Mouse (Mus musculus): ENCODE data around the gene Trp53tg5. TPM values are rescaled to one million over a fixed set of nuclear protein-coding genes. Genes with fewer than 3 reads are reported as not detected.

Gene Trp53tg5
- polyA plus RNA-seq, 1 experiment from 2014 or later: not detected

DNA sequence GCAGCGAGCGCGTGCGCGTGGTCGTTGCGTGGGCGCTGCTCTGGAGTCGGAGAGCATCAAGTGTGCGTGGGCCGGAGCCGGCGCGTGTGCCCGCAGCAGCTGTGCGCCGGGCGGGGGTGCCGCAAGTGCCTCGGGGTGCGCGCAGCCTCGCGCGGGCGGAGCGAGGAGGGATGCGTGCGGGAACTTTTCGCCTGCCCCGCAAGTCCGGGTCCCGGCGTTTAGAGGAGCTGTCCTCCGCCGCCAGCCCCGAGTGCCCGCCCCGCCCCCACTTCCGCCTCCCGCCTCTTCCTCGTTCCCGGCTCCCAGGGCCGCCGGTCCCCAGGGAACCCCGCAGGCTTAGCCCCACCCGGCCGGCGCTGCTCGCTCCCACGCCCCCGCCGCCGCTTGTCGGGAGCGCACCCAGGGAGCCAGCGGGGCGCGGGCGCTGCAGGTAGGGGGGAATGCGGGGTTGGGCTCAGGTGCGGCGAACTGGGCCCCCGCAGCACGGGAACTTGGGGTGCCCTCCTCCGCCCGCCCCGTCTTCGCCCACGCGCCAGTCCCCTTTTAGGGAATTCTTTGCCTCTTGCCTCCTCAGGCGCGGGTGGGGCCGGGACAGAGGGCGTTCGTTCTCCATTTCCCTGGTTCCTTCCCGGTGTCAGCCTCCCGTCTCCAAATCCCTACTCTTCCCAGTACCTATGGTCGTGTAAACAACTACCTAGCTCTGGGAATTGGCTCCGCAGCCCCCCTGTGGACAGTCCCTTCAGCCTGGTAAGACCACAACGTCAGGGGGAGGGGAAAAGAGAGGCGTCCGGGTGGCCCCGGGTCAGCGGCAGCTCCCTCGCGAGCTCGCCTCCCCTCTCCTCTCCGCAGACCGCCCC is 13.0 kb upstream of the Trp53tg5 start:
- DNase-seq (ENCODE audit: low spot score): peak; percentile 43
- H3K4me1 ChIP-seq: peaks cover 19% of the 10 kb centered on the region
- peaks cover 8% of the 10 kb centered on the region for H3K36me3 ChIP-seq
- H3K27me3 ChIP-seq (ENCODE audit: low read depth, poor library complexity, severe bottlenecking): peaks cover 63% of the 10 kb centered on the region
- H3K9me3 ChIP-seq (replicated peaks): no peaks in the 10 kb centered on the region
- WGBS: 1% methylated on average over 87 of the region's 90 CpGs
- H3K27ac ChIP-seq (replicated peaks): peak overlapping the region; percentile 76
- H3K4me3 ChIP-seq: peak overlapping the region; percentile 75

DNA sequence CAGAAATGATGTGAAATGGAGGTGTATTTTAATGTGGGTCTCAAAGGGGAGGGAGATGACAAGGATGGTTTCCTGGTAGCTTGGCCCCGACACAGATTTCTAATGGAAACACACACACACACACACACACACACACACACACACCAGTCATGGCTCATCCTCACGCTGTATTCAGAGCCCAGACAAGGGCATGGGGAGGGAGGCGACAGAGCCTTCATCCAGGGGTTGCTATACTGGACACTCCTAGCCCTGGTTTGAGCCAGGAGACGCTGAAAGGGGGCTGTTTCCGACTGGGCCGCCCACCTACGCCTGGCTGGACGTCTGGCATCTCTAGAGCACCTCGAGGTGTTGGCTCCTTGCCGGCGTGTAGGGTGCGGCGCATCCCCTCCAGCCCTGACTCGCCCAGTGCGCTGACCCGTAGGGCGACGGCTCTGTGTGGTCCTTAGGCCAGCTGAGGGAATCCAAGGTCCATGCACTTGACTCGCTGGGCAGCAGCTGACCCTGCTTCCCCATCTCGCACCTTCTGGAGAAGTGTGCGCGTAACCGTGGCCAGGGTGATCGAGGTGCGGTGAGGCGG is 12.2 kb upstream of the Trp53tg5 start, which contains the start of gene Dbndd2:
Gene Dbndd2, plus strand, starts transcription at position 426 of the 577 bp plus-strand sequence.
- Histone ChIP-seq H3K9me3 (replicated peaks) (no peaks in the 10 kb centered on the region), H3K4me3 (peak within 1 kb of the TSS; percentile 75), H3K27ac (replicated peaks) (peak within 1 kb of the TSS; percentile 76), H3K4me1 (peaks cover 19% of the 10 kb centered on the region), H3K27me3 (ENCODE audit: low read depth, poor library complexity, severe bottlenecking) (peaks cover 63% of the 10 kb centered on the region), H3K36me3 (peaks cover 8% of the 10 kb centered on the region)
- DNase-seq (ENCODE audit: low spot score): peak; percentile 47
- WGBS: 2% methylated on average over 26 of the region's 26 CpGs

DNA sequence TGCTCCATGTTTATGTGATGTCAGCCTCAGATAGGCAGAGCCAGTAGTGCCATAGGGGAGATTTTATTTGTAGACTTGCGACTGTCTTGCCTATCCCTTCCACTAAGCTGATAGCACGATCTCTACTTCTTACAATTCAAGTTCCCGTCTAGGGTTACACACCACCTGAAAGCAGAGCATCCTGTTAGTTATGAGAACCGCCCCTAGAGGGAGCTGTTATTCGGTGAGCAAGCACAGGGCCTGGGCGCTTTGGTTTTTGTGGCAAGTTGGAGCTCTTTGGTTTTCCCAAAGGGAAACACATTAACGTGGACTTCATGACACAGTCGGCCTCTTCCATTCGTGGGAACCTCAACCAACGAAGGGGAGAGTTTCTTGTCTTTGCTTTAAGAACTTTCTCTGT is 3.3 kb downstream of the Trp53tg5 start:
- H3K4me1 ChIP-seq: no peaks in the 10 kb centered on the region
- H3K27ac ChIP-seq (replicated peaks): no peak overlapping the region
- no peaks in the 10 kb centered on the region for H3K9me3 ChIP-seq (replicated peaks)
- peaks cover 35% of the 10 kb centered on the region for H3K36me3 ChIP-seq
- DNase-seq (ENCODE audit: low spot score): peak; percentile 44
- 32% methylated on average over 10 of the region's 10 CpGs for WGBS
- H3K27me3 ChIP-seq (ENCODE audit: low read depth, poor library complexity, severe bottlenecking): no peaks in the 10 kb centered on the region
- H3K4me3 ChIP-seq: no peak overlapping the region

DNA sequence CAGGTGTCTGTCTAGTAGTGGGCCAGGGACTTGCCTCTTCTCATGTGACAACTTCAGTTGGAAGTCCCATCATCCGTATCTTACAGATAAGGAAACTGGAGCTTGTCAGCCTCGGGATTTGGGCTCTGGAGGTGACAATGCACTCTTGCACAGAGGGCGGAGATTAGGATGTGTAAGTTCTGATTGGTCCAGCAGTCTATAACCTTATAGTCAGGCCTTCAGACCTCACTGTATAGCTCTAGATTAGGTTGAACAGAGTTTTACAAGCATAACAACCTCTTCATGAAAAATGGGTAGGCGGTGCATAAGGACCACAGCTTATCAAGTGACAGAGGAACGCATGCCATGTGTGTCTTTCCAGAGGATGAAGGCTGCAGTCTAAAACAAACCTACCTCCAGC is 6.7 kb downstream of the Trp53tg5 start:
- no peak overlapping the region for H3K27ac ChIP-seq (replicated peaks)
- H3K27me3 ChIP-seq (ENCODE audit: low read depth, poor library complexity, severe bottlenecking): no peaks in the 10 kb centered on the region
- no peak overlapping the region for H3K4me3 ChIP-seq
- peaks cover 9% of the 10 kb centered on the region for H3K4me1 ChIP-seq
- H3K36me3 ChIP-seq: peaks cover 41% of the 10 kb centered on the region
- H3K9me3 ChIP-seq (replicated peaks): no peaks in the 10 kb centered on the region
- WGBS: 84% methylated on average over 5 of the region's 5 CpGs
- DNase-seq (ENCODE audit: low spot score): no peak

DNA sequence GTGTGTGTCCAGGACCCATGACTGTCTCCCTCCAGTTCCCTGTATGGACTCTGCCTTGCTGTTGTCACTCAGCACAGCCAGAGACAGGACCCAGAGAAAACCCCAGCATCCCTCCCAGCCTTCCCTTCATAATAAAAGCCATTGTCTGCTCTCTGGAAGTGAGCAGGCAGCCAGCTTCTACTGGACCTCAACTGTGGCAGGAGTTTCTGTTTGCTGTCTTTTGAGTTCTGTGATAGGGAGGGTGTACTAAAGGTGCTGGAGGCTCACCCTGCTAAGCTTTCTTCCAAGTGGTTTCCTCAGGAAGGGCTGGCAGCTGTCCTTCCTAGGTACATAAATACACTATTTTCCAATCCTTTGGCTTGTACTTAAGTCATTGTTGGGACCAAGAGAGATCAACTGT is 8.4 kb downstream of the Trp53tg5 start:
- DNase-seq (ENCODE audit: low spot score): no peak
- no peak overlapping the region for H3K27ac ChIP-seq (replicated peaks)
- peaks cover 16% of the 10 kb centered on the region for H3K4me1 ChIP-seq
- H3K36me3 ChIP-seq: peaks cover 41% of the 10 kb centered on the region
- H3K27me3 ChIP-seq (ENCODE audit: low read depth, poor library complexity, severe bottlenecking): no peaks in the 10 kb centered on the region
- H3K4me3 ChIP-seq: no peak overlapping the region
- no peaks in the 10 kb centered on the region for H3K9me3 ChIP-seq (replicated peaks)

DNA sequence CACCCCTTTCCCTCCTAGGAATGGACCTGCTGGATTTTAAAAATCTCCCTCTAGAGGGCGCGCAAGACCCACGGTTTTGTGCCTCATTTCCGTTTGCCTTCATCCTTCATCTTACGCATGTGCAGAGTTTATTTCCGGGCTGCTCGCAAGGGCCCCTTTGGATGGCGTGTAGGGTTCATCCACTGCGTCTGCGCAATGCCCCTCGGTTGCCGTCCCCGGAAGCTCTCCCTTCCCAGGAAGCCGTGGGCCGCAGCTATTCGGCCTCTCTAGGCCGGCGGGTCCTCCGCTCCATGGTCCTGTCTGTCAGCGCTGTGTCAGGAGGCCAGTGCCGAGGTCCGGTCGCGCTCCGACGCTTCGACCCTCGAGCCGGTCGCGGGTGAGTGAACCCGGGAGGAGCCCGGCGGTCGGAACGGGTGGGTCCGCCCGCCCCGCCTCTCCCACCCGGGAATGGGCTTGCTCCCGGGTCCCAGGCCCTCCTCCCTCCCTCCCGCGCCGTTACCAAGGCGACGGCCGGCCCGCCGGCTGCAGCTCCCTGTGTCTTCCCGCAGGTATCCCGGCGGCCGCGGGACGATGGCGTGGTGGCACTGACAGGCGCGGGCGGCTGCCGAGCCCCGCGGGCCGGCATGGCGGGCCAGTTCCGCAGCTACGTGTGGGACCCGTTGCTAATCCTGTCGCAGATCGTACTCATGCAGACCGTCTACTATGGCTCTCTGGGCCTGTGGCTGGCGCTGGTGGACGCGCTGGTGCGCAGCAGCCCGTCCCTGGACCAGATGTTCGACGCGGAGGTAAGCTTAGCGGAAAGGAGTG is 12.6 kb downstream of the Trp53tg5 start, which contains the start of gene Gm20458:
Gene Gm20458, plus strand, starts transcription at position 223 of the 807 bp plus-strand sequence.
- under 1% methylated on average over 79 of the region's 79 CpGs for WGBS
- peaks cover 35% of the 10 kb centered on the region for H3K4me1 ChIP-seq
- peak; percentile 97 for DNase-seq (ENCODE audit: low spot score)
- peak within 1 kb of the TSS; percentile 91 for H3K27ac ChIP-seq (replicated peaks)
- peaks cover 30% of the 10 kb centered on the region for H3K36me3 ChIP-seq
- no peaks in the 10 kb centered on the region for H3K27me3 ChIP-seq (ENCODE audit: low read depth, poor library complexity, severe bottlenecking)
- peak within 1 kb of the TSS; percentile 89 for H3K4me3 ChIP-seq
- no peaks in the 10 kb centered on the region for H3K9me3 ChIP-seq (replicated peaks)

DNA sequence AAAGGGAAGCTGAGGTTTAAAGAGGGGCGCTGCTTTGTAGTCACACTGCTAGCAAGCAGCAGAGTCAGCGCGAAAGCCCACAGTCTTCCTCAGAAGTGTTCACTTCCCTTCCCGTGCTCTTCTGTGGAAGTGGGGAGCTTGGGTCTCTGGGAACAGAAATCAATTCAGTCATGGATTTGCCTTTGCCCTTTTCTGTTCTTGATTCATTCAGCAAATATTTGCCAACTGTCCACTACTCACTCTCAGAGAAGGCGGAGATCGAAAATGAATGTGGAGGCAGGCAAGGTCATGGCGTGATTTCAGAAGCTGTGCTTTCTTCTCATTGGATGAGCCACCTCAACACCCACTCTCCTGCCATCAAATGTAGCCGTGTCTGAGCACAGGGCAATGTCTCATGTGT is 15.0 kb downstream of the Trp53tg5 start:
- Histone ChIP-seq H3K4me1 (peaks cover 38% of the 10 kb centered on the region), H3K9me3 (replicated peaks) (no peaks in the 10 kb centered on the region), H3K27ac (replicated peaks) (no peak overlapping the region), H3K4me3 (no peak overlapping the region), H3K36me3 (peaks cover 6% of the 10 kb centered on the region), H3K27me3 (ENCODE audit: low read depth, poor library complexity, severe bottlenecking) (no peaks in the 10 kb centered on the region)
- no peak for DNase-seq (ENCODE audit: low spot score)
- 91% methylated on average over 8 of the region's 8 CpGs for WGBS

DNA sequence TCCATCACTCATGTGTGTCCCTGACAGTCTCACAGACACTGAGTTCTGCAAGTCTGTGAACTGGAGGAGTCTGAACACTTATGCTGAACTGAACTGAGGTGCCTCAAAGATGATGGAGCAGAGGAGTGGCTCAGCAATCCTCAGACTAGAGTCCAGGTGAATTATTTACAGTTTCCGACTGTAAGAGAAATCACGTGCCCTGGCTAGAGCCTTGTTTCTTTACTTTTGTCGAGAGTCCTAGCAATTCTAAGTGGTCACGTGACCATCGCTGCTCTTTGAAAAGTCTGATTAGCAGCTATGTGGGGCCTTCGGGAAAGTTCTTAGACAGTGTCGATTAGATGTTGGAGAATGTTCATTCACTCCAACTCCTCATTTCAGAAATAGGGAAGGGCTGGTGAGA is 15.6 kb downstream of the Trp53tg5 start:
- peak overlapping the region; percentile 79 for H3K27ac ChIP-seq (replicated peaks)
- 77% methylated on average over 7 of the region's 7 CpGs for WGBS

DNA sequence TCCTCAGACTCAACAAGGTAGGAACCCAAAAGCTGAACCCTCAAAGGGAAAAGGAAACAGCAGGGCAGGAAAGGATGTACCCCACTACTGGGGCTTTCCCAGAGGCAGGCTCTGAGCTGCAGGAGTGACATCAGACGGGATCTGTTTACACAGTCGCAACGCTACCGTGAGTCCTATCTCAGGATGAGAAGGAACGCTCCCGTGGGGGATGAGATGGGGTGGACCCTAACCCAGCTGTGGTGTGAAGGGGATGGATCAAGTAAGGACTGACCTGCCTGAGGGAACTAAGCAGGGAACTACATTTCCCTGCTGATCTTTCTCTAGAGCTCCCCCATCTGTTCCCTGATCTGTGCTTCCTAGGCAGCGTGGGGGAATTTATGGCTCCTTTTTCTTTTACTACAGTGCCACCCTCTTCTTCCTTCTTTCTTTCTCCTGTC is 16.6 kb downstream of the Trp53tg5 start, which contains the start of gene Sys1:
Gene Sys1, plus strand, starts transcription at position 101 of the 437 bp plus-strand sequence.
- Histone ChIP-seq H3K4me1 (peaks cover 30% of the 10 kb centered on the region), H3K36me3 (no peaks in the 10 kb centered on the region), H3K4me3 (peak within 1 kb of the TSS; percentile 28), H3K9me3 (replicated peaks) (no peaks in the 10 kb centered on the region), H3K27ac (replicated peaks) (peak within 1 kb of the TSS; percentile 79), H3K27me3 (ENCODE audit: low read depth, poor library complexity, severe bottlenecking) (peaks cover 1% of the 10 kb centered on the region)
- DNase-seq (ENCODE audit: low spot score): no peak
- 2% methylated on average over 7 of the region's 7 CpGs for WGBS

More for the DNA sequence above, 15.6 kb downstream of the Trp53tg5 start:
- Histone ChIP-seq H3K27me3 (ENCODE audit: low read depth, poor library complexity, severe bottlenecking) (no peaks in the 10 kb centered on the region; the same call in 1 of the 2 replicates), H3K4me3 (no peak overlapping the region), H3K9me3 (replicated peaks) (no peaks in the 10 kb centered on the region), H3K4me1 (peaks cover 38% of the 10 kb centered on the region), H3K36me3 (peaks cover under 1% of the 10 kb centered on the region; the same call in 1 of the 2 replicates)
- no peak for DNase-seq (ENCODE audit: low spot score)

DNA sequence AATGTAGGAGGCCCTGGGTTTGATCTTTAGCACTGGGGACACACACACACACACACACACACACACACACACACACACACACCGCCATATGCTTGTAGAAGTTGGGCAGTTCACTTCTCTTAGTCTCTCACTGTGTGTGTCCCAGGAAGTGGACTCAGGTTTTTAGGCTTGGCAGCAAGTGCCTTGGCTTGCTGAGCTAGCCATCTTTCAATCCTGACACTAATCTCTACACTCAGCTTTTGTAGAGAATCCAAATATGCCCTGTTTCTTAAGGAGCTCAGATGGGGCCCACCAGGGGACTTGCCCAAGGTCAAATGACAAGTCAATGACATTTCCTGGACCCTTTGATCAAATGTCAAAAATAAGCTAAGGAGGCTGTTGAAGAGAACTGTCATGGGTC is 17.1 kb downstream of the Trp53tg5 start:
- Histone ChIP-seq H3K4me1 (peaks cover 26% of the 10 kb centered on the region), H3K9me3 (replicated peaks) (no peaks in the 10 kb centered on the region), H3K27ac (replicated peaks) (peak overlapping the region; percentile 79), H3K4me3 (no peak overlapping the region), H3K36me3 (no peaks in the 10 kb centered on the region), H3K27me3 (ENCODE audit: low read depth, poor library complexity, severe bottlenecking) (peaks cover 4% of the 10 kb centered on the region)
- DNase-seq (ENCODE audit: low spot score): no peak
- WGBS: 94% methylated on average over 1 of the region's 1 CpGs

DNA sequence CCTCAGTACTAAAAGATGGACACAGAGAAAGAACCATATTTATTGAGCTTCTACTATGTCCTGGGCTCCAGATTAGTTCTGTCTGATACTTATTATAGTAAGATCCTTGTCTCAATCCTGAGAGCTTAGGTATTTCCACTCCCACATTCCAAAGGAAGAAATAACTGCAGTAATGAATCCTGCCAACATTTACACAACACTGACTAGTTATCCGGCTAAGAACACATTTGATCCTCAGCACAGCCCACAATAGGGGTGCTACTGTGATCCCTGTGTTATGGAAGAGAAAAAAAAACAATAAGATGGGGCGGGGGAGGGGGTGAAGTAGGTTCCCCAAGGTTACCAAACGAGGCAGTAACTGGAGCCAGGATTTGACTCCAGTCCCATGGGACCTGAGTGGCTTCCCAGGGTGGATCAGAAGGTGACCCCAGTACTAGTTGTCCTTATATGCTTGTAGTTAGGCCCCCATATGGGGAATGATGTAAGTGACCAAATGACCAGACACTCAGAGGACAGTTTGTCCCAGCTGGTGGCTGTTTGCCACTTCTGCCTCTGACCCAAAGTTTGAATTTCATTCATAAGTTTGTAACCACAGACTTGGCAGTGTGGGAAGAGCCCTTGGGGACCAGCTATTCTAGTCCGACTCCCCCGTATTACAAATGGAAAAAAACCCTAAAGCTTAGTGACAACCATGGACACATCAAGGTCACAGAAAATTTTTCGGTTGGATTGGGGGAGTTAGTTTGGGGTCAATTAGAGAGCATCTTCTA is 17.9 kb downstream of the Trp53tg5 start:
- no peaks in the 10 kb centered on the region for H3K9me3 ChIP-seq (replicated peaks)
- no peak overlapping the region for H3K27ac ChIP-seq (replicated peaks)
- peaks cover 4% of the 10 kb centered on the region for H3K27me3 ChIP-seq (ENCODE audit: low read depth, poor library complexity, severe bottlenecking)
- no peak for DNase-seq (ENCODE audit: low spot score)
- H3K36me3 ChIP-seq: no peaks in the 10 kb centered on the region
- peaks cover 23% of the 10 kb centered on the region for H3K4me1 ChIP-seq
- 81% methylated on average over 6 of the region's 6 CpGs for WGBS
- no peak overlapping the region for H3K4me3 ChIP-seq

DNA sequence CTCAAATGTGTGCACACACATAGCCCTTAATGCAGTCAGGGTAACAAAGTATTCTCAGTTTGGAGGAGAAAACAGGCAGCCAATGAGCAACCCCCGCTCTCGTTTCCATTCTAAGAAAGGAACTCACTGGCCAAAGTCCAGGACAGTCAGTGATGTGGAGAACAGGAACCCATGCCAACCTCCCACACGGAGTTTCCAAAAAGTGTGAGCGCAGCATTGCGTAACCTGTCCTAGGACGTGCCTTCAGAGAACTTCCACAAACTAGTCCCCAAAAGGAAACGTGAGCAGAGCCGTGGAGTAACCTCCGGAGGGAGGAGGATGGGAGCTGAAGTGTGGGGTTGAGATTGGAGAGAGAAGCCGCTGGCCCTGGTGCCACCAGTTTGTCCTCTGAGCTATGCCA is 18.7 kb downstream of the Trp53tg5 start:
- no peaks in the 10 kb centered on the region for H3K9me3 ChIP-seq (replicated peaks)
- H3K36me3 ChIP-seq: no peaks in the 10 kb centered on the region
- peaks cover 4% of the 10 kb centered on the region for H3K27me3 ChIP-seq (ENCODE audit: low read depth, poor library complexity, severe bottlenecking)
- no peak overlapping the region for H3K27ac ChIP-seq (replicated peaks)
- no peak for DNase-seq (ENCODE audit: low spot score)
- H3K4me3 ChIP-seq: no peak overlapping the region
- H3K4me1 ChIP-seq: peaks cover 23% of the 10 kb centered on the region
- 83% methylated on average over 10 of the region's 10 CpGs for WGBS

Data from midbrain, embryonic 10.5 days (tissue).